Mouse (Mus musculus): ENCODE measurements around the gene Amz2.
A peak's percentile ranks its signal among the peaks of the same experiment; 100 is the strongest.

Gene Amz2

GRCm38 (mm10) chr11:109420567-109420962 is 5.2 kb upstream of the Amz2 start:
- DNase-seq (ENCODE audit: extremely low read depth, low read depth), result no peak

GRCm38 (mm10) chr11:109421205-109421604 is 4.5 kb upstream of the Amz2 start:
- DNase-seq (ENCODE audit: extremely low read depth, low read depth), result no peak

GRCm38 (mm10) chr11:109422263-109422662 is 3.5 kb upstream of the Amz2 start:
- DNase-seq (ENCODE audit: extremely low read depth, low read depth), result no peak

- no peak for DNase-seq (ENCODE audit: extremely low read depth, low read depth)
These were observed 2.5 kb upstream of the Amz2 start for GRCm38 (mm10) chr11:109423294-109423693.

GRCm38 (mm10) chr11:109426272-109426586 is 483 bp downstream of the Amz2 start:
- DNase-seq (ENCODE audit: extremely low read depth, low read depth), result no peak

- no peak for DNase-seq (ENCODE audit: extremely low read depth, low read depth)
These were observed 1.6 kb downstream of the Amz2 start for GRCm38 (mm10) chr11:109427353-109427752.

GRCm38 (mm10) chr11:109434233-109434798 is 8.6 kb downstream of the Amz2 start:
- DNase-seq (ENCODE audit: extremely low read depth, low read depth), result no peak

- no peak for DNase-seq (ENCODE audit: extremely low read depth, low read depth)
These were observed 11.1 kb downstream of the Amz2 start for GRCm38 (mm10) chr11:109436889-109437288.

GRCm38 (mm10) chr11:109439209-109439608 is 13.5 kb downstream of the Amz2 start:
- no peak for DNase-seq (ENCODE audit: extremely low read depth, low read depth)

GRCm38 (mm10) chr11:109439829-109440340 is 14.1 kb downstream of the Amz2 start:
- DNase-seq (ENCODE audit: extremely low read depth, low read depth), result peak; percentile 66

- no peak for DNase-seq (ENCODE audit: extremely low read depth, low read depth)
These were observed 14.9 kb downstream of the Amz2 start for GRCm38 (mm10) chr11:109440641-109441040.

- peak; percentile 53 for DNase-seq (ENCODE audit: extremely low read depth, low read depth)
These were observed 15.4 kb downstream of the Amz2 start for GRCm38 (mm10) chr11:109441119-109441518.

- DNase-seq (ENCODE audit: extremely low read depth, low read depth), result no peak
These were observed 16.5 kb downstream of the Amz2 start for GRCm38 (mm10) chr11:109442166-109442730.

GRCm38 (mm10) chr11:109443468-109444263 is 17.9 kb downstream of the Amz2 start:
- DNase-seq (ENCODE audit: extremely low read depth, low read depth), result no peak

- no peak for DNase-seq (ENCODE audit: extremely low read depth, low read depth)
These were observed 18.9 kb downstream of the Amz2 start for GRCm38 (mm10) chr11:109444600-109444999.

- DNase-seq (ENCODE audit: extremely low read depth, low read depth), result no peak
These were observed 19.8 kb downstream of the Amz2 start for GRCm38 (mm10) chr11:109445438-109446035.

- no peak for DNase-seq (ENCODE audit: extremely low read depth, low read depth)
These were observed 25.4 kb downstream of the Amz2 start for GRCm38 (mm10) chr11:109451169-109451568.

- DNase-seq (ENCODE audit: extremely low read depth, low read depth), result no peak
These were observed 30.5 kb downstream of the Amz2 start for GRCm38 (mm10) chr11:109456261-109456660.

GRCm38 (mm10) chr11:109458165-109458564 is 32.4 kb downstream of the Amz2 start:
- no peak for DNase-seq (ENCODE audit: extremely low read depth, low read depth)

- DNase-seq (ENCODE audit: extremely low read depth, low read depth), result no peak
These were observed 34.8 kb downstream of the Amz2 start for GRCm38 (mm10) chr11:109460586-109460985.

- DNase-seq (ENCODE audit: extremely low read depth, low read depth), result peak; percentile 16
These were observed 39.3 kb downstream of the Amz2 start for GRCm38 (mm10) chr11:109465068-109465467.

- DNase-seq (ENCODE audit: extremely low read depth, low read depth), result no peak
These were observed 41.2 kb downstream of the Amz2 start for GRCm38 (mm10) chr11:109466987-109467386.
